Mouse (Mus musculus) kidney, adult 10 weeks (tissue): ENCODE measurements around the gene Cux1. TPM values are rescaled to one million over a fixed set of nuclear protein-coding genes. Genes with fewer than 3 reads are reported as not detected.

Source experiments
- polyA plus RNA-seq: library from polyadenylated mRNA; stranded (reverse); fragments of 350-450 nt; fragmentation: Illumina TruSeq; extraction: RNeasy Lipid Tissue Mini Kit (QIAGEN cat#74804); gene quantifications from one replicate; pipeline ENCODE4 v1.2.3, GENCODE M21; 2014; ENCODE audit warnings: low read depth, low replicate concordance

Gene Cux1
- 99.7 TPM for polyA plus RNA-seq

DNA sequence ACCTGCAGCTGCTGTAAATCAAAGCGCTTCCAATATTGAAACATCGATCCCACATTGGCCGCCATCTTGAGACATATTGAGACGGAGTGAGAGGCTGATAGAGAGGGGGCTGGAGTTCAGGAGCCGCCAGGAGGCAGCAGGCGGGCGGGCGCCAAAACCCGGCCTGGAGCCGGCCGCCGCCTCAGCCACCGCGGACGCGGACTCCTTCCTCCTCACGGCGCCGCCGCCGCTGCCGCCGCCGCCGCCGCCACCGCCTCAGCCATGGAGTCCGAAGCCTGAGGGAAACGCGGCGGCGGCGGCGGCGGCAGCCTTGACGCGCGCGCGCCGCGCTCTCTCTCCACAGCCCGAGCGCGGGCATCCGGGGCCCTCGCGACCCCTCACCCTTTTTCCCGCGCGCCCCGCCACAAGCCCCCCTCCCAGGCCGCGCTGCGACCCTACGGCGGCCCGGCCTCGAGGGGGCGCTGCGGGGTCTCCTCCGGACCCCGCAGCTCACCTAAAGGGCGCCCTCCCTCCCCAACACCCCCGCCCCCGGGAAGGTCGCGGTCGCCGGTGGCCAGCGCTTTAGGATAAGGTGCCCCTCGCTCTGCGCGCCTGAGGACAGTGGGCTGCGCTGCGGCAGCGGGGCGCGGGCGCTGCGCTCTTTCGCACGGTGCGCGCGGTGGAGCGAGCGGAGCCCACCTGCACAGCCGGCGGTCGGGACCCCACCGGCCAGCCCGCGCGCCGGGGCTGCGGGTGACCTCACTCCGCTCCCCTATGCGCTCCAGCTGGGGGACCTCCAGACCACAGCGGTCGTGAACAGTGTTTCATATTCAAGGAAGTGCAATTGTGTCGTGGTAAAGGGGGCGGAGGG, at the start of gene Cux1:
TSS of gene Cux1 (minus strand) at position 315 of the 850 bp plus-strand sequence.

DNA sequence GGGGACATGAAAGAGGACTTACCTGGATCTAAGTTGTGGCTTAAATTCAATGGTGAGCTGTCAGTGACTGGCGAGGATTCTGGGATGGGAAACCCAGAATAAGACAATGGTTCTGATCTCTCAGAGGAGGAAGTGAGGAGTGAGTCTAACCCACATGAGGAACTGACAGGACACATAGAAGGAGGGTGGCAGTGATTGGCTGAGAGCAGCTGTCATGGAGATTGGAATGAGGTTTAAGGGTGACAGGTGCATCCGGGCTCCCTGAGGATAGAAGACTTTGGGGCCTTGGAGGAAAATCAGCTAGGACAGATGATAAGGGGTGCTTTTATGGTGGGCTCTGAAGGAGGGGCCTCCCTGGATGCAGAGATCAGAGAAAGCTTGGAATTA, 320.8 kb downstream of the Cux1 start, which contains the start of gene Sh2b2:
TSS of gene Sh2b2 (minus strand) at position 105 of the 387 bp plus-strand sequence.

DNA sequence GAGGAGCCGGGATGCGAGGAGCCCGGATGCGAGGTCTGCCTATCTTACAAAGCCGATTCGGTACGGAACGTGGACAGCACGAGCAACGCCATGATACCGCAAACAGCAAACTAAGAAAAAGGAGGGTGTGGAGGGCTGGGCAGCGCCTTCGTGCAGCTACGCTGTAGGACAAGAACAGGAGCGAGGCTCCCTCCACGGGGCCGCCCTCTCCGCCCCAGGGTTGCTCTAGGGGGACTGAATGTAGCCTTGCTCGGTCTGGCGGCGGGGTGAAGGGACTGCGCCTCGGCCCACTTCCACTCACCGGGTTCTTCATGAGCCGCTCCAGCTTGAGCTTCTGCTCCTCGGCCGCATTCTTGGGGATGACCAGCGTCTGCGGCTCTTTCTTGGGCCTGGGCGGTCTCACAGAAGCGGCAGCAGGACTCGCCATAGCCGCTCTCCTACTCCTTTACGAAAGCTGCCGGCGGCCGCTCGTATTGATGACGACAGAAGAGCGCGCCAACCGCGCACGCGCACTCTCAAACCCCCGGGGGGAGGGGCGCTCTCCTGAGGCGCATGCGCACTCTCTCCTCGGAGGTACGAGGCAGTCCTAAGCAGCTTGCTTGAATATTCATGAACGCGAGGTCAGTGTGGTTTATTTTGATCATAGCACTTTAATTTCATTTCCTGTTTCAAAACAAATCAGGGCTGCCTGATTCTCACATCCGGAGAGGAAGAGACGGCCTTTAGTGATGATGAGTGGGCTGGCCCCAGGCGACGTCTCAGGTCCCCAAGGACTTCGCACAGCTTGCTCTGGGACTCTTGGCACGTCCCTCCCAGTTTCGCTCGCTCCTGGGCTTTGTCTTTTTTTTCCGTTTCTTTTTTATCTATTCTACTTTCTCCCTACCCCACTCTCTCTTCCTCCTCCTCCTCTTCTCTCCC, 368.6 kb downstream of the Cux1 start, which contains the start of gene Prkrip1:
TSS of gene Prkrip1 (minus strand) at position 490 of the 918 bp plus-strand sequence.

Other genes starting within 250 kb of the Cux1 start
- gene Myl10, start 125.7 kb upstream of the Cux1 start, polyA plus RNA-seq = not detected